Mouse (Mus musculus) large intestine, adult 2 months (tissue): Measurements from ENCODE around the gene AI413582. TPM values are rescaled to one million over a fixed set of nuclear protein-coding genes. Genes with fewer than 3 reads are reported as not detected.

Source experiments
- DNase-seq: peaks from one replicate; pipeline ENCODE4 v3.0.0-alpha.2; 2012; ENCODE audit warnings: low read depth, low spot score
- WGBS: fragments of 180-500 bp; shearing (Covaris S2); methylation state at CpG from one replicate; pipeline ENCODE4 v1.1.7; 2018; 5-methylcytosine and 5-hydroxymethylcytosine counted together
- polyA plus RNA-seq: library from polyadenylated mRNA; depleted of rRNA; stranded (reverse); fragments of >200 nt; gene quantifications from 2 replicates; pipeline ENCODE4 v1.2.3, GENCODE M21; 2012

The AI413582 gene
- polyA plus RNA-seq, 1 experiment, result 33.5 TPM

GRCm38 (mm10) chr17:27557181-27557926, 8.2 kb downstream of the AI413582 start:
- WGBS, result 2% methylated on average over 73 of the region's 75 CpGs
- DNase-seq, result no peak

GRCm38 (mm10) chr17:27556315-27557011, 9.1 kb downstream of the AI413582 start, which contains the start of gene Hmga1:
Hmga1 (plus strand) TSS chr17:27556497.
- WGBS, result under 1% methylated on average over 79 of the region's 79 CpGs
- no peak for DNase-seq

GRCm38 (mm10) chr17:27555512-27556172, 9.9 kb downstream of the AI413582 start:
- under 1% methylated on average over 55 of the region's 55 CpGs for WGBS
- DNase-seq, result no peak

- DNase-seq, result no peak
- WGBS, result 4% methylated on average over 27 of the region's 39 CpGs
Measured at GRCm38 (mm10) chr17:27555075-27555511, 10.5 kb downstream of the AI413582 start.

GRCm38 (mm10) chr17:27554062-27554960, 11.2 kb downstream of the AI413582 start:
- 73% methylated on average over 20 of the region's 20 CpGs for WGBS
- no peak for DNase-seq

- 76% methylated on average over 23 of the region's 23 CpGs for WGBS
- no peak for DNase-seq
Measured at GRCm38 (mm10) chr17:27552215-27553201, 13.0 kb downstream of the AI413582 start.

GRCm38 (mm10) chr17:27551393-27551940, 14.1 kb downstream of the AI413582 start:
- no peak for DNase-seq
- 43% methylated on average over 10 of the region's 10 CpGs for WGBS

GRCm38 (mm10) chr17:27549234-27549633, 16.3 kb downstream of the AI413582 start:
- 85% methylated on average over 8 of the region's 8 CpGs for WGBS
- DNase-seq, result no peak

GRCm38 (mm10) chr17:27547253-27547868, 18.2 kb downstream of the AI413582 start:
- no peak for DNase-seq
- 23% methylated on average over 9 of the region's 9 CpGs for WGBS

GRCm38 (mm10) chr17:27546574-27547085, 18.9 kb downstream of the AI413582 start:
- DNase-seq, result no peak
- 77% methylated on average over 7 of the region's 7 CpGs for WGBS

- DNase-seq, result no peak
- WGBS, result 70% methylated on average over 12 of the region's 12 CpGs
Measured at GRCm38 (mm10) chr17:27545991-27546390, 19.6 kb downstream of the AI413582 start.

- no peak for DNase-seq
- 91% methylated on average over 11 of the region's 11 CpGs for WGBS
Measured at GRCm38 (mm10) chr17:27544551-27544950, 21.0 kb downstream of the AI413582 start.

GRCm38 (mm10) chr17:27541984-27542383, 23.6 kb downstream of the AI413582 start:
- no peak for DNase-seq
- 84% methylated on average over 3 of the region's 3 CpGs for WGBS

- WGBS, result 69% methylated on average over 2 of the region's 2 CpGs
- no peak for DNase-seq
Measured at GRCm38 (mm10) chr17:27541261-27541660, 24.3 kb downstream of the AI413582 start.

GRCm38 (mm10) chr17:27534718-27535117, 30.8 kb downstream of the AI413582 start:
- WGBS, result 5% methylated on average over 10 of the region's 10 CpGs
- DNase-seq, result no peak

- 89% methylated on average over 3 of the region's 3 CpGs for WGBS
- no peak for DNase-seq
Measured at GRCm38 (mm10) chr17:27533354-27533753, 32.2 kb downstream of the AI413582 start.

GRCm38 (mm10) chr17:27532095-27532494, 33.5 kb downstream of the AI413582 start:
- DNase-seq, result no peak
- WGBS, result 81% methylated on average over 8 of the region's 8 CpGs
